Mouse (Mus musculus) midbrain, embryonic 16.5 days (tissue): ENCODE measurements around the gene Pth2. TPM values are rescaled to one million over a fixed set of nuclear protein-coding genes. Genes with fewer than 3 reads are reported as not detected.

Experiments used
- ATAC-seq: fragments of 200-750 bp; cut with Nextera tagmentation; 2 replicates; pipeline ENCODE4 v1.8.0; 2017; ENCODE audit warnings: moderate TSS enrichment
- H3K27ac ChIP-seq: fragments of 300-500 bp; sonication (generic); 2 replicates; pipeline ENCODE4 v1.5.1; 2014; ENCODE audit warnings: mild to moderate bottlenecking, low read length, mixed read lengths
- H3K27me3 ChIP-seq: fragments of 300-500 bp; sonication (generic); 2 replicates; pipeline ENCODE4 v1.6.1; 2014; ENCODE audit warnings: low read depth, low read length, mixed read lengths; ENCODE audit not compliant: control insufficient read depth, insufficient read depth
- H3K36me3 ChIP-seq: fragments of 300-500 bp; sonication (generic); 2 replicates; pipeline ENCODE4 v1.6.1; 2014; ENCODE audit warnings: mild to moderate bottlenecking, low read length, moderate library complexity, mixed read lengths; ENCODE audit not compliant: control insufficient read depth, insufficient read depth
- H3K4me1 ChIP-seq: fragments of 300-500 bp; sonication (generic); 2 replicates; pipeline ENCODE4 v1.6.1; 2014; ENCODE audit warnings: mild to moderate bottlenecking, low read length, mixed read lengths; ENCODE audit not compliant: control insufficient read depth, insufficient read depth
- H3K4me2 ChIP-seq: fragments of 300-500 bp; sonication (generic); 2 replicates; pipeline ENCODE4 v1.6.1; 2014; ENCODE audit warnings: mild to moderate bottlenecking, low read length, mixed read lengths
- H3K4me3 ChIP-seq: fragments of 300-500 bp; sonication (generic); 2 replicates; pipeline ENCODE4 v1.5.1; 2014; ENCODE audit warnings: low read depth, mild to moderate bottlenecking, low read length, moderate library complexity, mixed read lengths
- H3K9ac ChIP-seq: fragments of 300-500 bp; sonication (generic); 2 replicates; pipeline ENCODE4 v1.6.1; 2014; ENCODE audit warnings: low read depth, low read length, mixed read lengths
- H3K9me3 ChIP-seq: fragments of 300-500 bp; sonication (generic); replicated peaks from 2 replicates; pipeline ENCODE4 v1.6.1; 2014; ENCODE audit warnings: mild to moderate bottlenecking, low read length, mixed read lengths; ENCODE audit not compliant: control insufficient read depth, poor library complexity, severe bottlenecking
- WGBS: fragments of 180-500 bp; shearing (Covaris S2); extraction: QIAGEN DNeasy Blood & Tissue Kit; methylation state at CpG from one replicate; pipeline ENCODE4 v1.1.7; 2014; 5-methylcytosine and 5-hydroxymethylcytosine counted together
- polyA plus RNA-seq: library from polyadenylated mRNA; unstranded; fragments of >200 nt; fragmentation: Nextera tagmentation; extraction: Ambion mirVana; gene quantifications from 2 replicates; pipeline ENCODE4 v1.2.1, GENCODE M21; 2015

The Pth2 gene
- polyA plus RNA-seq, 1 experiment from 2014 or later, result 1.2 TPM

DNA sequence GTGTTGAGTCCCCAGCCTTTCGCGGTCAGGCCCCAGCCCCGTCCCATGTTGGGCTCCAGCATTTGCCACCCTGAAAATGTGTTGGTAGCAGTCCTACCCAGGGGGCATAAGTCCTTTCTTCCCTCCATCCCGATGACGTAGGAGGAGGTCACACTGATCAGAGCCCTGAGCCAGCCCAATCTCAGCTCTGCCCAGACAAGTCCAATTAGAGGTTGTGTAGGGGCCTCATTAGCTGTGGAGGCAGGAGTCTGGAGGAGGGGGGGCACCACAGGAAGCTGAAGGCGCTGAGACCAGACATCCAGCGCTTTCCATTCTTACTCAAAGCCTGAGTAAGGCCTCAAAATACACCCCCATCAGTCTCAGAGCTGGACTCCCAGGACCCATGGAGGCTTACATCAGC is 5.1 kb downstream of the Pth2 start:
- WGBS, result 63% methylated on average over 7 of the region's 7 CpGs
- Histone ChIP-seq H3K4me1 (peaks cover 14% of the 10 kb centered on the region), H3K27me3 (peaks cover 36% of the 10 kb centered on the region), H3K36me3 (no peaks in the 10 kb centered on the region), H3K9ac (no peak overlapping the region), H3K4me3 (no peak overlapping the region), H3K4me2 (no peak overlapping the region), H3K9me3 (no peaks in the 10 kb centered on the region), H3K27ac (no peak overlapping the region)
- ATAC-seq, result no peak

DNA sequence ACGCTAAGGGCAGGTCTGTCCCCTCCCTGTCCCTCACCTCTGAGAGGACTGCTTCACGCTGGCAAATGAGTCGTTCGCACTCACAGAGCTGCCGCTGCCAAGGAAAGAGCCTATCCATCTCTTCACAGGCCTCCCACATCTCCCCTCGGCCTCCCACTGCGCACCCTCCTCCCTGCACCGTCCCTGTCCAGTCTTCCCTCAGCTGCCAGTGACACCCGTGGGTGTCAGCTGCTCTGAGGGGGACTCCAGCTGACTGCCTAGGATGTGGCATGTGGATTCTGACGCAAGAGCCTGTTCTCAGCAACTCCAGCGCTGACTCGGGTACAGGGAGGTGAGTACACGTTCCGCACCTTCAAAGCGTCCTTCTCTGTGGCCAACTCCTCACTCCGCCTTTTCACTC is 8.8 kb downstream of the Pth2 start:
- WGBS, result 60% methylated on average over 16 of the region's 16 CpGs
- no peaks in the 10 kb centered on the region for H3K9me3 ChIP-seq

DNA sequence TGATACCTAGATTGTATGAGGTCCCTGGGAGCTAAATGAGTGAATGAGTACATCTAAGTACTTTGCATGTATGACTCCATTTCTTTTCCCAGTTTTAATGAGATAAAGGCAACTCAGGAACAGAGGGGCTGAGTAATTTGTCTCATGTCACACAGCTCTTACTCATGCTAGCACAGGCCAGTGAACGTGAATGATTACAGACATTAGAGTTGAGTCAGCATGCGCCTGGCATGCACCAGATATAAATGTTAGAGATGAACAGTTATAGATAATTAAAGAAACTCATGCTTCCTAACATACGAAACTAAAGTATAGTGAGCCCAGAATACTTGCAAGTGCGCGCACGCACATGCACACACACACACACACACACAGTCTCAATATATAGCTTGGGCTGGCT is 9.4 kb downstream of the Pth2 start:
- Histone ChIP-seq H3K27ac (no peak overlapping the region), H3K4me1 (no peaks in the 10 kb centered on the region), H3K4me2 (no peak overlapping the region), H3K27me3 (peaks cover 3% of the 10 kb centered on the region; the same call in 1 of the 2 replicates), H3K9me3 (no peaks in the 10 kb centered on the region), H3K36me3 (no peaks in the 10 kb centered on the region), H3K9ac (no peak overlapping the region), H3K4me3 (no peak overlapping the region)
- no peak for ATAC-seq
- 89% methylated on average over 6 of the region's 6 CpGs for WGBS

More for the DNA sequence above, 8.8 kb downstream of the Pth2 start:
- Histone ChIP-seq H3K4me3 (no peak overlapping the region), H3K4me2 (no peak overlapping the region), H3K27me3 (peaks cover 3% of the 10 kb centered on the region; the same call in 1 of the 2 replicates), H3K4me1 (no peaks in the 10 kb centered on the region), H3K9ac (no peak overlapping the region), H3K27ac (no peak overlapping the region), H3K36me3 (no peaks in the 10 kb centered on the region)
- no peak for ATAC-seq

DNA sequence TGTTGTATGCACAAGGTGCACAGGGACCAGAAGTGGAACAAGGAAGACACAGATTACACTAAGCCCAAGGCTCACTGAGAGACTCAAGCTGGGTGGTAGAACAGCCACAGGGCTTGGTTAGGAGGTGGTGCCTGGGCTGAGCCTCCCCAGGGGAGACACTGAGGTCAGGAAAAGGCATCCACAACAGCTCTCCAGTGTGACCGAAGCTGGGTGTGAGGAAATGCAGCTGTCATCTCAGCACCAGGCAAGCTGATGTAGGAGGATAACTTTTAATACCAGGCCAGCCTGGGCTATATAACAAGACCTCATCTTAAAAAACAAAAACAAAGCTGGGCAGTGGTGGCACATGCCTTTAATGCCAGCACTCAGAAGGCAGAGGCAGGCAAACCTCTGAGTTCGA is 10.4 kb downstream of the Pth2 start:
- H3K4me3 ChIP-seq, result no peak overlapping the region
- 81% methylated on average over 2 of the region's 2 CpGs for WGBS

DNA sequence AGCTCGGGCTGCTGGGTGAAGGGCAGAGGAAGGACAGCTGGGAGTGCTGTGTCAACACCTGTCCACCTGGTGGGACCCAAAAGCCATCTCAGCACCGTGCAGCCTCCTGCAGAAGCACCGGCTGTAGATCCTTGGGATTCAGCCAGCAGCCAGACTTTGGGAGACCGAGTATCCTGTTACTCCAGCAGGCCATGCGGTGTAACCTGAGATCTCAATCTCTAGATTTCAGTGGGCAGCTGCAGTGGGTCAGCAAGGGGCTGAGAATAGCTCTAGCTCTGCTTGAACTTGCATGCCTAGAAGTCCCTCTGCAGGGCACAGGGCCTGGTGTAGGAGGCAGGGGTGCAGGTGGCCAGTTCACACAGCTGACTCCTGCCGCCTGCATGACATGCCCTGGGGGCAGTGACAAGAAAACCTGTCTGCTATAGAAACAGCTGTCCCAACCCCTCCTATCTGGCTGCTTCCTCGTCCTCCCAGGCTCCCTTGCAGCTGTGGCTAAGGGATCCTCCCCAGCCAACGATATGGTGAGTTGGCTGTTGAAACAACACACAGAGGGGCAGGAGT is 11.1 kb downstream of the Pth2 start:
- Histone ChIP-seq H3K9me3 (no peaks in the 10 kb centered on the region), H3K9ac (no peak overlapping the region), H3K4me1 (no peaks in the 10 kb centered on the region), H3K27ac (no peak overlapping the region), H3K36me3 (no peaks in the 10 kb centered on the region), H3K27me3 (peaks cover 3% of the 10 kb centered on the region; the same call in 1 of the 2 replicates), H3K4me3 (no peak overlapping the region), H3K4me2 (no peak overlapping the region)
- no peak for ATAC-seq
- WGBS, result 28% methylated on average over 8 of the region's 8 CpGs

More for the DNA sequence above, 10.4 kb downstream of the Pth2 start:
- Histone ChIP-seq H3K4me1 (no peaks in the 10 kb centered on the region), H3K9ac (no peak overlapping the region), H3K27me3 (peaks cover 3% of the 10 kb centered on the region; the same call in 1 of the 2 replicates), H3K9me3 (no peaks in the 10 kb centered on the region), H3K27ac (no peak overlapping the region), H3K36me3 (no peaks in the 10 kb centered on the region), H3K4me2 (no peak overlapping the region)
- no peak for ATAC-seq

DNA sequence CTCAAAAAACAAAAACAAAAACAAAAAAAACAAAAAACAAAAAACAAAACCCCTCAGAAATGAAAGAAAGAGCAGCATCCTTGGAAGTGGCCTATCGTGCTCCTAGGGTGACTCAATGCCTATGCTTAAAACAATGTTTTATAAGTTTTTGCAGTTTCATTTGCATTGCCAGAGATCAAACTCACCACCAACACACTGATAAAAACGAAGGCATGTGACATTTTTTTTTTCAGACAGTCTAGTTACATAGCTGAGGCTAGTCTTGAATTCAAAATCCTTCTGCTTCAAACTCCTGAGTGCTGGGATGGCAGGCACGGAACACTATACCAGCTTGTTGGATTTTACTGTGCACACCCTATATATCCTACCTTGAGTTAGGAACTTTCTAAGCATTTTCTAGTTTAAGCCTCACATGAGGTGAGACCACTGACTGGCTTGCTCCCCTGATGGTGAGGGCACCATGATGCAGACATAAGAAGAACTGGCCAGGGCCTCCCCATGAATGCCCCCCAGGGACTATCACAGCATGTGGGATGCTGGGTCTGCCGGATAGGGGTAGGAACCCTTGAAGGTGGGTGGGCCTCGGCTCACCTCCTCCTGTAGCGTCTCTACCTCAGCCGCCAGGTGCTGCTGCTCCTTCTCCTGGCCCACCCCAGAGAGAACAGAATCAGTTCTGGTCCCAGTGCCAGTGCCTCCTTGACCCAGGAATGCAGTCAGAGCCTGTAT is 12.0 kb downstream of the Pth2 start:
- Histone ChIP-seq H3K36me3 (no peaks in the 10 kb centered on the region), H3K27me3 (peaks cover 1% of the 10 kb centered on the region; the same call in 1 of the 2 replicates), H3K4me2 (no peak overlapping the region), H3K4me3 (no peak overlapping the region), H3K4me1 (no peaks in the 10 kb centered on the region), H3K27ac (no peak overlapping the region), H3K9me3 (no peaks in the 10 kb centered on the region), H3K9ac (no peak overlapping the region)
- 82% methylated on average over 7 of the region's 7 CpGs for WGBS
- ATAC-seq, result no peak

DNA sequence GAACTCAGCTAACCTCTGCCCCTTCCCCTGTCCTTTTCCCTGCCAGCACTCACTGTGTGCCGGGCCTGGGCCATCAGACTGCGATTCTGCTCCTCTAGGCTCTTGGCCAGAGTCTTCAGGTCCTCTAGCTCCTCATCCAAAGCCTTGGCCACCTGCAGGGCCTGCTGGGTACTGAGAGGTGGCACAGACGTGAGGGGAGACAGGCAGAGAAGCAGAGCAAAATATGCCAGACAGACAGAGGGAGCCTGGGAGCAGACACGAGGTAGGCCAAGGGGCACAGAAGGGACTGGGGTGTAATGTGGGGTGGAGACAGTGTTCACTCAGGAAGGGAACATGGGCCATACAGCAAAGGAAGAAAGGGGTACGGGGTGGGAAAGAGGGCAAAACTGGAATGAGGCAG is 12.6 kb downstream of the Pth2 start:
- 67% methylated on average over 5 of the region's 5 CpGs for WGBS

DNA sequence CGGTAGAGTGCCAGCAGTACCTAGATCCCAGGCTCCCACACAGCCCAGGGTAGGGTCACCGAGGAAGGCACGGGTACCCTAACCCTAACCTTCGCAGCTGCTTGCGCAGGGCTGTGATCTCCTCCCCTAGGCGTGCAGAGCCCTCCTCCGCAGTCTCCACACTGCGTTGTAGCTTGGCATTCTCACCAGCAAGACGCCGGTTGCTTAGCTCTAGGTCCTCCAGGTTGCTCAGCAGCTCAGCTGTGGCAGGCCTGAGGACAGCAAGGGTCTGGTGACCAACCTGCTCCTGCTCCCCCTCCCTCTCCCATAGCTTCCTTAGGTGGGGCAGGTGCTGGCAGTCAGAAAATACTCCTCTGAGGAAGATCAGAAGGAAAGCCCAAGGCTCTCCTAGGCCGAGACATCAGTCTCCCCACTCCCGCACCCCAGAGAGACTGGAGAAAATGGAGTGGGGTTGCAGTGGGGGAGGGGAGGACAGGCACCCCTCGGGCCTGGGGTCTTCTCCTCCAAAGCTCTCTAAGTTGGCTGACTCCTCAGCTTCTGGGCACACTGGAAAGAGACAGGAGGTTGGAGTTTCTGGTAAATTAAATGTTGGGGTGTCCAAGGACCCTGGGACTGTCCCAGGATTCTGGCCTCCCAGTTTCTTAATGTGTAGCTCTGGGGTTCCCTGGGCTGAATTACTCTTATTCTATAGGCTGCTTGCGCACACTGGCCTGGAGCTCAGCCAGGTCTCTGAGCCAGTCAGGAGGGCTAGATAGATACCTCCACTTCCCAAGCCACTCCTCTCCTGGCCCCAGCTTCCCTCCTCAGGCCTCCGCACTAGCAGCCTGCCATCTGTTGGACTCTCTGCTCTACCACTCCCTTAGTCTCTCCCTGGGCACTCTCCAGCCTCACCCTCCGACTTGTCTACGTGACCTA is 13.3 kb downstream of the Pth2 start:
- no peak for ATAC-seq
- Histone ChIP-seq H3K9ac (no peak overlapping the region), H3K4me2 (no peak overlapping the region), H3K27me3 (no peaks in the 10 kb centered on the region), H3K27ac (no peak overlapping the region), H3K36me3 (no peaks in the 10 kb centered on the region), H3K4me1 (peaks cover 2% of the 10 kb centered on the region; the same call in 1 of the 2 replicates), H3K9me3 (no peaks in the 10 kb centered on the region), H3K4me3 (no peak overlapping the region)
- 72% methylated on average over 17 of the region's 17 CpGs for WGBS

More for the DNA sequence above, 12.6 kb downstream of the Pth2 start:
- Histone ChIP-seq H3K9ac (no peak overlapping the region), H3K27ac (no peak overlapping the region), H3K4me2 (no peak overlapping the region), H3K27me3 (no peaks in the 10 kb centered on the region), H3K4me3 (no peak overlapping the region), H3K9me3 (no peaks in the 10 kb centered on the region), H3K36me3 (no peaks in the 10 kb centered on the region), H3K4me1 (peaks cover 2% of the 10 kb centered on the region; the same call in 1 of the 2 replicates)
- ATAC-seq, result no peak
